Mouse (Mus musculus) frontal cortex, postnatal 14 days (tissue): ENCODE data around the gene Ifi47.
"Not testable (repeated sequence)": the region's sequence is repeated elsewhere in the genome, so short reads cannot be mapped to it uniquely, and the experiment has no call there.

Experiments
- DNase-seq, 2 experiments: peaks; one replicate each; pipeline ENCODE4 v3.0.0; 2022; ENCODE audit warnings: low spot score in 2 of 2

The Ifi47 gene

GRCm38 (mm10) chr11:49076001-49076757 lies at the start of gene Ifi47:
Gene Ifi47 (plus strand): TSS chr11:49076587.
- not testable (repeated sequence) for DNase-seq

DNA sequence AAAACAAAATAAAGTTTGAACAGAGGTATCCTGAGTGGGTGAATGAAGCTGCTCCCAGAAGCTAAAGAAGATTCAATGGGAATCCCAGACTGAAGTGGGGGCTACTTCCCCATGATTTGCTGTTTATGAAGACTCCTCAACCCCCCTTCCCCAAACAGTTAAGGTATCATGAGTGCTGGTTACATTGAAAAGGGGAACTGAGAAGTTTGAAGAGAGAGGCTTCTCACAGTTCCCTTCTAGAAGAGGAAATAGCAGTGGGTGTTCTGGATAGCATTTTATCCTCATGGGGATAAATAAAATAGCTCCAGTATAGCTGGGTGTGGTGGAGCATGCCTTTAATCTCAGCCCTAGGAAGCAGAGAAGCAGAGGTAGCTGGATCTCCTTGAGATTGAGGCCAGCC lies 26.3 kb upstream of the Ifi47 start:
- DNase-seq, result not testable (repeated sequence)

DNA sequence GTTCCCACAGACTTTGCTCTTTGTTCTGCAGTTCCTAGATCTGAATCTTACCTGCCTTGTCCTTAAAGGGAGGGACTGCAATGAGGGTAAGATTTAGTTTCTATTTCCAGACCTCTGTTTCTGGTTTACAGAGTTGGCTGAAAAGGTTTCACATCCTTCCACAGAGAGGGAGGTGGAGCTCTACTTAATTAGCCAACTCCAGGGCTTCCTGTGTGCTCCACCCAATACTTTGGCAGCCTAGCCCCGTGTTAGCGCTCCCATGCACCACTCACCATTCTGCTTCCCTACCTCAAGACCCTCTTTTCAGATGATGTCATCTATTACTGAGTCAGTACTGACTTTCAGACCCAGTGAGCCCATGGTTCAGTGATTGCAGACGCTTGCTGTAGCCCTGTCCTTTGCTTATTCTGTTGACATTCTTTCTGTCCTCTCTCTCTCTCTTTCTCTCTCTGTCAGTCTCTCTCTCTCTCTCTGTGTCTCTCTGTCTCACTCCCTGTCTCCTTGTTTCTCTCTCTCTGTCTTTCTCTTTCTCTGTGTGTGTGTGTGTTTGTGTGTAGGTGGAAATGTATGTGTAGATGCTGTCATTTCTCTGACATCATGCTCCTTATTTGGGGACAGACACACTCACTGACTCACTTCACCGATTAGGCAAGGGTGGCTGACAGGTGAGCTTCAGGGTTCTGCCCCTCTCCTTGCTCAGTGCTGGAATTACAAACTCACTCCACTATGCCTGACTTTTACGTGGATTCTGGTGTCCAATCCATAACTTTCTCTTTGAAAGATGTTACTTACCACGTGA lies 25.1 kb upstream of the Ifi47 start, which contains the start of gene 9930111J21Rik2:
9930111J21Rik2 (minus strand) TSS at position 150 of the 799 bp plus-strand sequence.
- DNase-seq, result not testable (repeated sequence)

DNA sequence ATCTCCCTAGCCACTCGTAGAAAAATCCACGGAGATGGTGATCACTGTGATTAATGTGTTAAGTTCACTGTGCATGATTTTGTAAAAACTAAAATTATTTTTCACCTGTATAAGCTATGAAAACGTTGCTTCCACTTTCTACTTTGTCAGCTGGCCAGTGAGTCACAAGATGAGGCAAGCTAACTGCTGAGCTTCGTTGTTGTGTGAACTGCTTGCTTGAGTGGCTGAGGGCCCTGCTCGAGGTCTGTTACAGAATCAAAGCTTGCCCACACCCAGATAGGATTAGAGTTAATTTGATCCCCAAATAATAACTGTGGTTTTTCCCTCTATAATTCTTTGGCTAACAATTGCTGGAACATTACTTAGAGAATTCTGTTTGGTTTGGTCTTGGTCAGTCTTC lies 24.5 kb upstream of the Ifi47 start:
- DNase-seq, result not testable (repeated sequence)

DNA sequence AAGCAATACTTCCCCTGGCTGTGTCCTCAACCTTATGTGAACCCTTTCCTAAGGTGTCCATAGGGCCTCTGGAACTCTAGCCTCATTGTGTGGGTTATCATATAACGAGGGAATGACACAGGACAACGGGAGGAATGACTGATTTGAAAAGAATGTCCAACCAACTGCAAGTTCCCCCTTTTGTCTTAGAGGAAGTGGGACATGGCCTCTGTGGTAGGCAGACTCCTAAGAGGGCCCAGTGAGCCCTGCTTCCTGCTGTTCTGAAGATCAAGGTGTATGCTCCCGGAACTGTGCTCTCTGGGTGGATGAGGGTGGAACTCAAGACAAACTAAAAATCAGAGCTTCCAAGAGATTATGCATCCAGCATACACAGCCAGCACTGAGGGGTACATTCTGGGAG lies 16.3 kb upstream of the Ifi47 start:
- DNase-seq, result not testable (repeated sequence)

DNA sequence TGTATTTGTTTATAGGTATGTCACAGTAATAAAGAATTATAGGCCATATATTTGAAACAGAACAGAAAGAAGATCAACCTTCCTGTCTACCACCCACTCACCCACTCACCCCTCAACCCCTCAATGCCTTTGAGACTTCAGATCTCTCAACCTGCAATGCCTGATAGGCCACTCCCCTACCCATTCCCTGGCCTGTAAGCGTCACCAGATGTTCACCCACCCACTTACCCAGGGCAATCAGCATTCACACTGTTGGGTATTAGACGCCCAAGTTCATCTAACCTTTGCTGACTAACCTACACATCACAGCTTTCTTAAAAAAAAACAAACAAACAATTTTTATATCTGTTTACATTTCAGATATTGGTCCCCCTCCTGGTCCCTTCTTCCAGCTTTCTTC lies 14.5 kb upstream of the Ifi47 start:
- not testable (repeated sequence) for DNase-seq

DNA sequence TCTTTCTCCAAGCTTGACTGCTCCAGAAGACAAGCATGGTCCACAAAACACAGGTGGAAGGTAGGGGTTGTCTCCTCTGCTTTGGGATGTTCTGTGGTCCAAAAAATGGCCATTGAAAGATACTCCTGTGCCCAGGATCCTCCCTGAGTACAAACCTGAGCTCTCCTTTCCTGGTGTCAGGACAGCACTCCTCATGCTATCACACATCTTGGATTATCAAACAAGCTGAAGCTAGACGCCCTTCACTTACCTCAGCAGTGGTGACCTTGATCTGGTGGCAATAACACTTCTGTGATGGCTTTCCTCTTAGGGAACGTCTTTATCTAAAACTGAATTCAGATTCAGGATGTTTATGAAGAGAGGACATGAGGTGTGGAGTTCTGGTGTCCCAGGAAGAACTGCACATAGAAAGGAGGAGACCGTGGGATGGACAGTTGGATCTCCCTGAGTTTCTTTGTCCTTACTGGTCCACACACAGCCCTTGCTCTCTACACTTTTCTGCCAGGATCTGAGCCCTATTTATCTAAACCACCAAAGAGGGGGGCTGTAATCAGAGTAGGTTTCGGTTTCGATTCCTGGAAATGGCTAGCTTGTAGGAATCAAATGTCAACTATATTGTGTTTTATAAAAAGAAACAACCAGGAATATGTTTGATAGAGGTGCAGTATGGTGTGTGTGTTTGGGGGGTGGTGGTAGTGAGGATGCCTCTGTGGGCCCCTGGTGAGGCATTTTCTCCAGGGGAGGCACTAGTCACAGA lies 12.5 kb upstream of the Ifi47 start, which contains the start of gene Tgtp2:
Tgtp2 (minus strand) TSS at position 494 of the 757 bp plus-strand sequence.
- not testable (repeated sequence) for DNase-seq

DNA sequence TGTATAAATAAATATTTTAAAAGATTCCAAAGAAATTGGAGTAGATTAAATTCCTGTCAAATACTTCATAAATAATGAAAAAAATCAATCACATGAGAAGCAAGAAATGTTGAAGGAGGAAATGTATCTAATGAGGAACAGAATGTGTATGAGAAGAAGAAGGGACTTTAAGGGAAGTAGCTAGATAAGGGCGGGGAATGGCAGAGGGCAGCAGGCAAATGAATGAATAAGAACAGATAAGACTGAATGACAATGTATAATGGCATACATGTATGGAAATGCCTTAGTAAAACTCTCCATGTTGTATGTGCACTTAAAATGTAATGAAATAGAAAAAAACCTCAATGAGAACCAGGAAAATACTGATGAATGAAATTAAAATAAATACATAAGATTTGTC lies 8.0 kb upstream of the Ifi47 start:
- DNase-seq, result no peak

GRCm38 (mm10) chr11:49077012-49077411 lies 625 bp downstream of the Ifi47 start:
- DNase-seq, result no peak

- DNase-seq, result no peak
These were observed 2.3 kb downstream of the Ifi47 start for GRCm38 (mm10) chr11:49078719-49079118.

- no peak for DNase-seq
These were observed 4.2 kb downstream of the Ifi47 start for GRCm38 (mm10) chr11:49080636-49081035.

- no peak for DNase-seq
These were observed 5.0 kb downstream of the Ifi47 start for GRCm38 (mm10) chr11:49081356-49081755.

DNA sequence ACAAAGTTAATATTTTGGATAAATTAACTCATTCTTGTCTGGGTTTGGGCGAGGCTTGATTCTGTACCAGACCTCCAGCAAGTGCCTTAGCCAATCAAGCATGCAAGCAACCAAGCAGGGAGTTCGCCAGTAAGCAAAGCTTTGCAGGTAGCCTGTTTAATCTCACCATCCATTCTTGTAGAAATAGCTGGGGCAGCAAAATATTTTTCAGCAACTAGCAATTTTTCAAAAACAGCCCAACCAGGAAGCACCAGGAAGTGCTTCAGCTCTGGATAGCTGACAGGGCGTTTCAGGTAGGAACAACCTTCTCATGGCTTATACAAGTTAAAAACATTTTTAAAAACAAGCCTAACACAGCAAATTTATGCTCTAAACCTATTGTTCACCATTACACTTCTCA lies 5.5 kb downstream of the Ifi47 start:
- DNase-seq, result no peak

DNA sequence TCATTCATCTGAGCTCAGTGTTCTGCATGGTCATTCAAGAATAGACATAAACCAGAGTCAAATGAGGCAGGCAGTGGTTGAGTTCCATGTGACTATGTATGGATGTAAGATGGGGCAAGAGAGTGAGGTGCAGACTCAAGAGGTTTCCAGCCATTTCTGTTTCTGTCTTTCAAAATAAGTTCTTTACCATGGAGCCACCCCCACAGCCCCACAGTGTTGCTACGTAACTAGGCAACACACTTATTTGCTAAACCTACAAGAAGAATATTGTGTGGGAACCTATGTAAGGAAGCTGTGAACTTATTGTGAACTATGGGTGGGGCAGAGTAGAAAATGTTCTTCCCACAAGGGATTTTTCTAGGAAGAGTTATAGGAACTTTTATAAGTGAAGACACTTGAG lies 6.8 kb downstream of the Ifi47 start:
- DNase-seq, result no peak

DNA sequence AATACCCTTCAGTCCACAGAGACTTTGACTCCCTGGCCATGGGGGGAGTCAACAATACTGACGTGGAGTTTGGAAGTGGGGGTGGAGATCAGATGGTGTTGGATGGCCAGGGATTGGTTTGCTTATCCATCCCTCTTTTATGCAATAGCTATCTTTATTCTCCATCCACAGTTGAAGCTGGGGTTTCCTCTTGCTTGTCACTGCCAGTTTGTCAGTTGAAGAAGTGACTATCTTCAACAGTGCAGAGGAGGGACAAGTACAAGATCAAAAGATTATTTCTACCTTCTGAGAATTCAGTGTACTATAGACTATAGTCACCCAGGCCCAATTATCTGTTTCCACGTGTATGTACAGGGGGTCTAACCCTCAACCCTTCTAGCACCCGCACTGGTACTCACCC lies 7.4 kb downstream of the Ifi47 start:
- no peak for DNase-seq

- DNase-seq, result no peak
These were observed 8.0 kb downstream of the Ifi47 start for GRCm38 (mm10) chr11:49084385-49084784.

DNA sequence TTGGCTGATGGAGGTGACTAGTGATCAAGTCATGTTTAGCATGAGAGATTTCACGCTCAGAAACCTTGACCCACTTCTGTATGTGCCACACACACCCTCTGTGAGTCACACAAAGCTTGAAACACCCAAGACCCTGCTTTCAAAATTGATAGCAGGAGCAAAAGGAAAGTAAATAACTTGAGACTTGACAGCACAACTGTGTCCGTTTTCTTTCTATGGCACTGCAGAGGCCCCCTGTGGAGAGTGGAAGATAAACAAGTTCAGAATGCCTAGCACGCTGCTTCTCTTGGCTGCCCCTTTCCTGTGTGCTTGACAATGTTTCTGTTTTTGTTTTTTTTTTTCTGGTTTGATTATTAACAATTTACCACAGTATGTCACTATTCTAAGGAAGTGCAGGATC lies 8.5 kb downstream of the Ifi47 start:
- DNase-seq, result no peak

- DNase-seq, result no peak
These were observed 10.5 kb downstream of the Ifi47 start for GRCm38 (mm10) chr11:49086858-49087361.

GRCm38 (mm10) chr11:49087830-49088616 lies 11.6 kb downstream of the Ifi47 start:
- DNase-seq, result no peak

DNA sequence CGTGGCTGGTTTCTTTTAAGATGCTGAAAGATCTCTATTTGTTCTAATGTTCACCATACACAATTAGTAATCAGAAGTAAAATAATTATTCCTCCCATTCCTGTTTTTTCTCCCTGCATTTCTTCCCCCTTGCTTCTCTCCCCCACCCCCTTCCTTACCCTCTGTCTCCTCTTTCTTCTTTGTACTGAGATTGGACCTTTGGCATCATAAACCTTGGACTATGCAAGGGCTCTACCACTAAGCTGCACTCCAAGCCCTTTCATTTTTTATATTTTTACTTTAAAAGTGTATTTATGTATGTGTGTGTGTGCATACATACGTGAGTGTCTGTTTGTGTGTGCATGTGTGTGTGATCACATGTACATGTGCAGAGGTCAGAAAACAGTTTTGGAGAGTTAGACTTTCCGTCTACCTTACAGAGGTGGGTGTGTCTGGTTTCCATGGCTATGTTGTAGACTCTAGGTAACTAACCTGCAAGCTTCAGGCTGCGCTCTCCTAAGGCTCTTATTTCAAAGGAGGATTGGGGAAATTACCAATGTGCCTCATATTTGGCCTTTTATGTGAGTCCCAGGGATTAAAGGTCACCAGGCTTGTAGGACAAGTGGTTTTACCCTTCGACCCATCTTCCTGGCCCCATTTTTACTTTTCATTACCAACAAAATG lies 12.7 kb downstream of the Ifi47 start:
- no peak for DNase-seq
